17 mouse cellular contexts compared by ENCODE assay signal in the genomic region with DNA sequence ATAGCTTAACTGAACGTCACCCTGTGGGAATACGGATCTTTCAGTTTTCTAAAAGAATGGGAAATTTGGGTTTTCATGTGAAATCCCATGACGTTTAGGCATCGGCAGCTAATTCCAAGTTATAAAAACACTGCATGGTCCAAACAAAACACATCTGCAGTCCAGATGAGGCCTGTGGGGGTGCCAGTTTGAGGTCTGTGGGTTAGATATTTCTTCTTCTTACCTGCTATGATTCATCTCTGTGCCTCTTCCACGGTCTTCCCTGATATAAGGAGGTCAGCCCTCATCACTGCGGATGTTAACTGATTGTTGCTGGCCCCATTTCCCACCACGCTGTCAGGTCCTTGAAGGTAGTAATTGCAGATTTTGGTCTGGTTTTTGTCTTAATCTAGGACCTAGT. TPM values are rescaled to one million over a fixed set of nuclear protein-coding genes. Genes with fewer than 3 reads are reported as not detected.
A peak's percentile ranks its signal among the peaks of the same experiment; 100 is the strongest.
DNase-seq lines count a peak whose midpoint lies in the region; ATAC-seq and TF ChIP-seq lines count a peak whose summit lies in the region.
"Had no signal": no experiment of that assay in that cellular context is flagged by ENCODE, and none has a peak within 500 bp of the region (broad histone marks: within the 10 kb centered on the region; RNA-seq: fewer than 3 reads in every experiment).

No protein-coding gene starts in this region.

- TF ChIP-seq CTCF in hindbrain, postnatal 0 days (IDR thresholded peaks at IDR 0.05; ENCODE audit: low read depth): no peak

- no peak overlapping the region for H3K4me3 ChIP-seq in midbrain, embryonic 14.5 days (replicated peaks; ENCODE audit: low read depth, low read length)
- no peak overlapping the region for H3K4me3 ChIP-seq in midbrain, embryonic 11.5 days (ENCODE audit: low read depth, low read length)
- H3K4me3 ChIP-seq in hindbrain, postnatal 0 days (ENCODE audit: low read length): no peak overlapping the region
- no peak overlapping the region for H3K4me3 ChIP-seq in neural tube, embryonic 15.5 days (replicated peaks)
- H3K4me3 ChIP-seq: embryonic facial prominence, embryonic 12.5 days had no signal

- H3K9ac ChIP-seq in midbrain, embryonic 14.5 days (replicated peaks; ENCODE audit: low read length): no peak overlapping the region
- no peak overlapping the region for H3K9ac ChIP-seq in midbrain, embryonic 11.5 days (ENCODE audit: low read length)
- H3K9ac ChIP-seq in hindbrain, postnatal 0 days (replicated peaks; ENCODE audit: low read length): no peak overlapping the region
- no peak overlapping the region for H3K9ac ChIP-seq in neural tube, embryonic 15.5 days (replicated peaks)
- H3K9ac ChIP-seq: embryonic facial prominence, embryonic 12.5 days had no signal

- 89% methylated on average over 7 of the region's 7 CpGs for WGBS in midbrain, embryonic 14.5 days
- WGBS in midbrain, embryonic 11.5 days: 76% methylated on average over 7 of the region's 7 CpGs
- 83% methylated on average over 7 of the region's 7 CpGs for WGBS in hindbrain, postnatal 0 days
- WGBS in neural tube, embryonic 15.5 days: 81% methylated on average over 7 of the region's 7 CpGs

- H3K27me3 ChIP-seq in midbrain, embryonic 14.5 days (ENCODE audit: control insufficient read depth, insufficient read depth, low read length): no peaks in the 10 kb centered on the region
- no peaks in the 10 kb centered on the region for H3K27me3 ChIP-seq in midbrain, embryonic 11.5 days (ENCODE audit: control insufficient read depth, insufficient read depth, low read length)
- H3K27me3 ChIP-seq in hindbrain, postnatal 0 days (ENCODE audit: insufficient read depth, low read length): no peaks in the 10 kb centered on the region
- H3K27me3 ChIP-seq in neural tube, embryonic 15.5 days (replicated peaks): no peaks in the 10 kb centered on the region
- H3K27me3 ChIP-seq: embryonic facial prominence, embryonic 12.5 days had no signal

- peak; percentile 1; the same call in 1 of the 2 replicates for ATAC-seq in midbrain, embryonic 14.5 days (ENCODE audit: low FRiP score, low TSS enrichment)
- ATAC-seq in midbrain, embryonic 11.5 days (ENCODE audit: low FRiP score): no peak
- peak; percentile 13; the same call in 1 of the 2 replicates for ATAC-seq in hindbrain, postnatal 0 days
- ATAC-seq in neural tube, embryonic 15.5 days (ENCODE audit: low FRiP score): 0 out of 2 replicates have a peak, but pooled peaks have one; percentile 19
- no peak for ATAC-seq in granulocyte monocyte progenitor cell, adult 5-6 weeks (replicated peaks; ENCODE audit: poor library complexity, severe bottlenecking)

- no peak overlapping the region for H3K4me2 ChIP-seq in midbrain, embryonic 14.5 days (ENCODE audit: low read length)
- H3K4me2 ChIP-seq in midbrain, embryonic 11.5 days: no peak overlapping the region
- H3K4me2 ChIP-seq in hindbrain, postnatal 0 days (ENCODE audit: low read depth, low read length): no peak overlapping the region
- H3K4me2 ChIP-seq in neural tube, embryonic 15.5 days: 0 out of 2 replicates have a peak overlapping the region, but pooled peaks have one; percentile 27

- H3K9me3 ChIP-seq in midbrain, embryonic 14.5 days (ENCODE audit: control insufficient read depth, low read length): peaks cover 4% of the 10 kb centered on the region; the same call in 1 of the 2 replicates
- H3K9me3 ChIP-seq in midbrain, embryonic 11.5 days (ENCODE audit: control insufficient read depth, low read length): no peaks in the 10 kb centered on the region
- peaks cover 5% of the 10 kb centered on the region; the same call in 1 of the 2 replicates for H3K9me3 ChIP-seq in hindbrain, postnatal 0 days (ENCODE audit: low read length)
- peaks cover 7% of the 10 kb centered on the region; the same call in 1 of the 2 replicates for H3K9me3 ChIP-seq in neural tube, embryonic 15.5 days (replicated peaks)

- peak; percentile 76 for DNase-seq in heart, adult 11 months
- no peak for DNase-seq in heart, postnatal 4 days
- DNase-seq in midbrain, embryonic 14.5 days: no peak
- DNase-seq in midbrain, embryonic 11.5 days (ENCODE audit: low spot score, missing footprints): no peak
- DNase-seq in hindbrain, postnatal 0 days (ENCODE audit: low spot score): no peak
- DNase-seq in adrenal gland, adult 2 months: no peak

- H3K4me1 ChIP-seq in midbrain, embryonic 14.5 days (ENCODE audit: control insufficient read depth, insufficient read depth, low read length): no peaks in the 10 kb centered on the region
- no peaks in the 10 kb centered on the region for H3K4me1 ChIP-seq in midbrain, embryonic 11.5 days (ENCODE audit: control insufficient read depth, insufficient read depth, low read length)
- H3K4me1 ChIP-seq in hindbrain, postnatal 0 days (ENCODE audit: insufficient read depth, low read length): no peaks in the 10 kb centered on the region
- H3K4me1 ChIP-seq in neural tube, embryonic 15.5 days: 0 out of 2 replicates have a peak, but pooled peaks cover 2% of the 10 kb centered on the region
- H3K4me1 ChIP-seq: embryonic facial prominence, embryonic 12.5 days had no signal

- no peak overlapping the region for H3K27ac ChIP-seq in midbrain, embryonic 14.5 days (replicated peaks; ENCODE audit: low read depth, low read length)
- no peak overlapping the region for H3K27ac ChIP-seq in midbrain, embryonic 11.5 days (ENCODE audit: low read depth, low read length)
- no peak overlapping the region for H3K27ac ChIP-seq in hindbrain, postnatal 0 days
- no peak overlapping the region for H3K27ac ChIP-seq in neural tube, embryonic 15.5 days (replicated peaks)
- H3K27ac ChIP-seq: embryonic facial prominence, embryonic 12.5 days had no signal

- no peaks in the 10 kb centered on the region for H3K36me3 ChIP-seq in midbrain, embryonic 14.5 days (ENCODE audit: control insufficient read depth, insufficient read depth, low read length)
- H3K36me3 ChIP-seq in midbrain, embryonic 11.5 days (ENCODE audit: control insufficient read depth, insufficient read depth, low read length): no peaks in the 10 kb centered on the region
- no peaks in the 10 kb centered on the region for H3K36me3 ChIP-seq in hindbrain, postnatal 0 days (ENCODE audit: insufficient read depth, low read length)
- H3K36me3 ChIP-seq in neural tube, embryonic 15.5 days: no peaks in the 10 kb centered on the region
- H3K36me3 ChIP-seq: embryonic facial prominence, embryonic 12.5 days had no signal

RNA-seq across cellular contexts. Expression of a gene that starts 5.4 kb away (rescaled TPM):
- total RNA-seq in heart, postnatal 4 days (2021): not detected
- polyA plus RNA-seq in midbrain, embryonic 14.5 days (2014; fragmentation: Nextera tagmentation; extraction: Ambion mirVana): not detected in 2 replicates
- not detected in 2 replicates for polyA plus RNA-seq in midbrain, embryonic 11.5 days (2014; fragmentation: Nextera tagmentation; extraction: Ambion mirVana)
- 0.11 TPM in 1 of 2 replicates, not detected in the other for total RNA-seq in hindbrain, postnatal 0 days (2014; rRNA removed)
- not detected in 2 replicates for polyA plus RNA-seq in hindbrain, postnatal 0 days (2015; fragmentation: Nextera tagmentation; extraction: Ambion mirVana)
- polyA plus RNA-seq in neural tube, embryonic 15.5 days (2015; fragmentation: Nextera tagmentation; extraction: Ambion mirVana): not detected in 2 replicates
- total RNA-seq in adrenal gland, adult 2 months (2021): not detected
- polyA plus RNA-seq in adrenal gland, adult 2 months (2012; rRNA removed): not detected in 2 replicates
- total RNA-seq in granulocyte monocyte progenitor cell, adult 5-6 weeks (2014; fragmentation: Nextera tagmentation): not detected in 2 replicates
- not detected in 2 replicates for total RNA-seq in granulocyte monocyte progenitor cell, adult 5-6 weeks (2017)
- total RNA-seq: adrenal gland, adult 18-20 months; left cerebral cortex, postnatal 10 days had no signal
- polyA plus RNA-seq: brain, embryonic 14.5 days; C2C12; embryonic facial prominence, embryonic 12.5 days; heart, postnatal 0 days; lung, embryonic 16.5 days; neural tube, embryonic 11.5 days; stomach, embryonic 14.5 days had no signal

Comparison
In these comparisons a context has a peak if more than half of its experiments do, and no peak if none do; other contexts are left out.
1. ATAC-seq: peak in midbrain, embryonic 14.5 days (single experiment), hindbrain, postnatal 0 days (single experiment) and neural tube, embryonic 15.5 days (single experiment); none in midbrain, embryonic 11.5 days (single experiment) and granulocyte monocyte progenitor cell, adult 5-6 weeks (single experiment).